Mouse (Mus musculus) lung, embryonic 16.5 days (tissue): ENCODE measurements around the gene Slc9a8. TPM values are rescaled to one million over a fixed set of nuclear protein-coding genes. Genes with fewer than 3 reads are reported as not detected.

Experiments used
- ATAC-seq: fragments of 200-750 bp; cut with Nextera tagmentation; 2 replicates; pipeline ENCODE4 v1.8.0; 2017; ENCODE audit warnings: low read depth, mild to moderate bottlenecking, moderate library complexity
- H3K27ac ChIP-seq: fragments of 300-500 bp; sonication (generic); 2 replicates; pipeline ENCODE4 v1.5.1; 2014; ENCODE audit warnings: mild to moderate bottlenecking, control low read depth, low read length
- H3K27me3 ChIP-seq: fragments of 300-500 bp; sonication (generic); 2 replicates; pipeline ENCODE4 v1.6.1; 2014; ENCODE audit warnings: low read depth, low read length, mixed read lengths; ENCODE audit not compliant: control insufficient read depth, insufficient read depth
- H3K36me3 ChIP-seq: fragments of 300-500 bp; sonication (generic); 2 replicates; pipeline ENCODE4 v1.6.1; 2014; ENCODE audit warnings: low read length; ENCODE audit not compliant: control insufficient read depth, insufficient read depth
- H3K4me1 ChIP-seq: fragments of 300-500 bp; sonication (generic); replicated peaks from 2 replicates; pipeline ENCODE4 v1.6.1; 2014; ENCODE audit warnings: low read length, mixed read lengths; ENCODE audit not compliant: control insufficient read depth, insufficient read depth
- H3K4me2 ChIP-seq: fragments of 300-500 bp; sonication (generic); 2 replicates; pipeline ENCODE4 v1.6.1; 2014; ENCODE audit warnings: low read depth, low read length, control low read depth
- H3K4me3 ChIP-seq: fragments of 300-500 bp; sonication (generic); 2 replicates; pipeline ENCODE4 v1.5.1; 2014; ENCODE audit warnings: mild to moderate bottlenecking, low read length, control low read depth
- H3K9ac ChIP-seq: fragments of 300-500 bp; sonication (generic); 2 replicates; pipeline ENCODE4 v1.6.1; 2014; ENCODE audit warnings: low read length, control low read depth
- H3K9me3 ChIP-seq: fragments of 300-500 bp; sonication (generic); 2 replicates; pipeline ENCODE4 v1.6.1; 2016; ENCODE audit warnings: low read length; ENCODE audit not compliant: control insufficient read depth
- WGBS: fragments of 180-500 bp; shearing (Covaris S2); extraction: QIAGEN DNeasy Blood & Tissue Kit; methylation state at CpG from one replicate; pipeline ENCODE4 v1.1.7; 2014; 5-methylcytosine and 5-hydroxymethylcytosine counted together
- polyA plus RNA-seq: library from polyadenylated mRNA; unstranded; fragments of >200 nt; fragmentation: Nextera tagmentation; extraction: Ambion mirVana; gene quantifications from 2 replicates; pipeline ENCODE4 v1.2.1, GENCODE M21; 2015

Slc9a8 gene
- polyA plus RNA-seq, 1 experiment from 2014 or later = 24.0 TPM

- H3K9ac ChIP-seq = no peak overlapping the region
- ATAC-seq = no peak
These were observed 32.3 kb downstream of the Slc9a8 start for GRCm38 (mm10) chr2:167453814-167454213.

GRCm38 (mm10) chr2:167456361-167457020, 35.0 kb downstream of the Slc9a8 start:
- H3K27me3 ChIP-seq = no peaks in the 10 kb centered on the region
- ATAC-seq = no peak
- H3K27ac ChIP-seq = no peak overlapping the region
- no peak overlapping the region for H3K4me3 ChIP-seq
- H3K4me2 ChIP-seq = no peak overlapping the region
- 82% methylated on average over 5 of the region's 5 CpGs for WGBS
- no peaks in the 10 kb centered on the region for H3K4me1 ChIP-seq
- peaks cover 20% of the 10 kb centered on the region for H3K36me3 ChIP-seq
- no peaks in the 10 kb centered on the region for H3K9me3 ChIP-seq
- no peak overlapping the region for H3K9ac ChIP-seq

More at GRCm38 (mm10) chr2:167453814-167454213, 32.3 kb downstream of the Slc9a8 start:
- no peak overlapping the region for H3K27ac ChIP-seq
- no peaks in the 10 kb centered on the region for H3K4me1 ChIP-seq
- no peak overlapping the region for H3K4me3 ChIP-seq
- no peak overlapping the region for H3K4me2 ChIP-seq
- 53% methylated on average over 3 of the region's 3 CpGs for WGBS
- H3K9me3 ChIP-seq = no peaks in the 10 kb centered on the region
- peaks cover 27% of the 10 kb centered on the region for H3K36me3 ChIP-seq
- H3K27me3 ChIP-seq = no peaks in the 10 kb centered on the region

DNA sequence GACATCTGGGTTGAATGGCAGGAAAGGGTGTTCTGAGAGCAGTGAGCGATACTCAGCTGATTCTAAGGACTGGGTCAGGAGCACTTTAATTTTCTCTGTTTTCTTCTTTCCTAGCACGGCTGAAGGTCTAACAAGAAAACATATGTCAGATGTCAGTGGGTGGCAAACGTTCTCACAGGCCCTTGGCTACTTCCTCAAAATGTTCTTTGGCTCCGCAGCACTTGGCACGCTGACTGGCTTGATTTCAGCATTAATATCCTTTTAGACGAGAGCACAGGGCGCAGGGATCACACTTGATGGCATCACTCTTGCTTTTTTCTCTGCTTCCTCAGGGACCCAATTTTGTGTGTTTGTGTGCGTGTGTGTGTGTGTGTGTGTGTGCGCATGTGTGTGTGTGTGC, 35.7 kb downstream of the Slc9a8 start:
- H3K27me3 ChIP-seq = no peaks in the 10 kb centered on the region
- no peak for ATAC-seq
- H3K4me3 ChIP-seq = no peak overlapping the region
- no peak overlapping the region for H3K9ac ChIP-seq
- H3K36me3 ChIP-seq = peaks cover 20% of the 10 kb centered on the region
- H3K4me2 ChIP-seq = no peak overlapping the region
- H3K9me3 ChIP-seq = no peaks in the 10 kb centered on the region
- H3K4me1 ChIP-seq = no peaks in the 10 kb centered on the region
- 90% methylated on average over 9 of the region's 9 CpGs for WGBS
- no peak overlapping the region for H3K27ac ChIP-seq

DNA sequence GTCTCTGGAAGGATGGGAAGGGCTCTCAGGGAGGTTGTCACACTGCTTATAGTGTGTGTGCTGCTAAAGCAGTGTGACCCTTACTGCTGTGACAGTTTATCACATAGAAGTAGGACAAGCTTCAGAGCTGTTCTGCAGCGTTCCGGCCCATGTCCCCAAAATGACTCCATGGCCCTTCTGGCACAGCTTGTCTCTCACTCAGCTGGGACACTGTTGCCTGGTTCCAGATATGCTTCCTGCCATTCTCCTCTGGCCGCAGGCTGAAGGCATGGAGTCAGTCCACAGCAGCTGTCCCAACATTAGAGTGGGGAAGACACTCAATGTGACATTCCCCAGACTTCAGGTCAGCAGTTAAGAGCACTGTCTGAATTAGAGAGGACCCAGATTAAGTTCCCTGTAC, 37.0 kb downstream of the Slc9a8 start:
- no peak for ATAC-seq
- H3K27ac ChIP-seq = no peak overlapping the region
- peaks cover 15% of the 10 kb centered on the region for H3K36me3 ChIP-seq
- H3K9ac ChIP-seq = no peak overlapping the region
- no peak overlapping the region for H3K4me2 ChIP-seq
- H3K4me3 ChIP-seq = no peak overlapping the region
- 96% methylated on average over 3 of the region's 3 CpGs for WGBS
- no peaks in the 10 kb centered on the region for H3K4me1 ChIP-seq
- H3K9me3 ChIP-seq = no peaks in the 10 kb centered on the region
- no peaks in the 10 kb centered on the region for H3K27me3 ChIP-seq

DNA sequence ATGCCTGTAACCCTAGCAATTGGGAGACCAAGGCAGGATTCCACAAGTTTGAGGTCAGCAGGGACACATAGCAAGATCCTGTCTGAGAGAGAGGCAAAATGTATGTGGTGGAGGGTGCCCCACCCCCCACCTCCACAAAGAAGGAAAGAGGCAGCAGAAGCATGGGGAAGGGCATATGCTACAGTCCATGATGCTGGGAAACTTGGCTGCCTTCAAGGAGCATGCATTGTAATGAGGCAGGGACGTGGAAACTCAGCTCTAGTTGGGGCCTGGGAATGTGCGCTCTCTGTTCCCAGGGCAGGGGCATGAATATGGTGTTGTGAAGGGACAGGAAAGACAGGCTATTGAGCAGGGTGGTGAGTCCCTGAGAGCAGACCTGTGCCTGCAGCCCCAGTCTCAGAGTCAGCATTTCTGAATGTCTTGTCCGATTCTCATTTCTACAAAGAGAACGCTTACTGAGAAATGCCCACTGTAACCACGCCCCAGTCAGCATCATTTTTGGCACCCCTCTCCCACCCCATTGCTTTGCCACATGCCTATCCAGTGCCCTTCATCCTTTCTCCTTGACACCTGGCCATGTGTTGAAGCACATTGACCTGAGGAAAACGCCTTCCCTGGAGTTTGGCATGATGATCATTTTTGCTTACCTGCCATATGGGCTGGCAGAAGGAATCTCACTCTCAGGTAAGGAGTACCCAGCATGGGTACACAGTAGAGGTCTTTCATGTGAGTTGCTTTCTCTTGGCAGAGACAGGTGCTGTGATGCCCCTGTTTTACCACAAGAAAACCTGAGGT, 37.8 kb downstream of the Slc9a8 start:
- Histone ChIP-seq H3K4me2 (no peak overlapping the region), H3K9ac (no peak overlapping the region), H3K4me1 (no peaks in the 10 kb centered on the region), H3K27ac (no peak overlapping the region), H3K27me3 (no peaks in the 10 kb centered on the region), H3K9me3 (no peaks in the 10 kb centered on the region), H3K36me3 (peaks cover 11% of the 10 kb centered on the region), H3K4me3 (no peak overlapping the region)
- WGBS = 89% methylated on average over 6 of the region's 6 CpGs
- ATAC-seq = no peak

GRCm38 (mm10) chr2:167462954-167463353, 41.4 kb downstream of the Slc9a8 start:
- peaks cover 12% of the 10 kb centered on the region for H3K36me3 ChIP-seq
- H3K4me1 ChIP-seq = no peaks in the 10 kb centered on the region
- H3K27ac ChIP-seq = no peak overlapping the region
- H3K27me3 ChIP-seq = no peaks in the 10 kb centered on the region
- no peak overlapping the region for H3K4me2 ChIP-seq
- H3K4me3 ChIP-seq = no peak overlapping the region
- no peak overlapping the region for H3K9ac ChIP-seq
- peak; percentile 68 for ATAC-seq
- H3K9me3 ChIP-seq = no peaks in the 10 kb centered on the region
- 49% methylated on average over 6 of the region's 6 CpGs for WGBS

GRCm38 (mm10) chr2:167463802-167464201, 42.3 kb downstream of the Slc9a8 start:
- no peak overlapping the region for H3K4me3 ChIP-seq
- H3K4me1 ChIP-seq = no peaks in the 10 kb centered on the region
- H3K9me3 ChIP-seq = no peaks in the 10 kb centered on the region
- no peak overlapping the region for H3K9ac ChIP-seq
- no peak overlapping the region for H3K4me2 ChIP-seq
- 91% methylated on average over 5 of the region's 5 CpGs for WGBS
- H3K36me3 ChIP-seq = peaks cover 12% of the 10 kb centered on the region
- ATAC-seq = no peak
- no peak overlapping the region for H3K27ac ChIP-seq
- H3K27me3 ChIP-seq = no peaks in the 10 kb centered on the region

- H3K27ac ChIP-seq = no peak overlapping the region
- no peak overlapping the region for H3K4me3 ChIP-seq
- H3K4me1 ChIP-seq = no peaks in the 10 kb centered on the region
- H3K9ac ChIP-seq = no peak overlapping the region
- H3K27me3 ChIP-seq = no peaks in the 10 kb centered on the region
- WGBS = 90% methylated on average over 3 of the region's 3 CpGs
- H3K4me2 ChIP-seq = no peak overlapping the region
- no peaks in the 10 kb centered on the region for H3K9me3 ChIP-seq
- H3K36me3 ChIP-seq = peaks cover 19% of the 10 kb centered on the region
- ATAC-seq = no peak
These were observed 44.4 kb downstream of the Slc9a8 start for GRCm38 (mm10) chr2:167465951-167466350.

- no peak overlapping the region for H3K4me3 ChIP-seq
- 46% methylated on average over 5 of the region's 5 CpGs for WGBS
- no peak overlapping the region for H3K9ac ChIP-seq
- no peaks in the 10 kb centered on the region for H3K9me3 ChIP-seq
- no peaks in the 10 kb centered on the region for H3K4me1 ChIP-seq
- no peak overlapping the region for H3K4me2 ChIP-seq
- peaks cover 23% of the 10 kb centered on the region for H3K36me3 ChIP-seq
- no peaks in the 10 kb centered on the region for H3K27me3 ChIP-seq
- H3K27ac ChIP-seq = no peak overlapping the region
- ATAC-seq = no peak
These were observed 45.7 kb downstream of the Slc9a8 start for GRCm38 (mm10) chr2:167467214-167467613.
